Mouse (Mus musculus) midbrain, embryonic 16.5 days (tissue): ENCODE results near the gene Sirt2. TPM values are rescaled to one million over a fixed set of nuclear protein-coding genes. Genes with fewer than 3 reads are reported as not detected.

Source experiments
- ATAC-seq: fragments of 200-750 bp; cut with Nextera tagmentation; 2 replicates; pipeline ENCODE4 v1.8.0; 2017; ENCODE audit warnings: moderate TSS enrichment
- H3K27ac ChIP-seq: fragments of 300-500 bp; sonication (generic); 2 replicates; pipeline ENCODE4 v1.5.1; 2014; ENCODE audit warnings: mild to moderate bottlenecking, low read length, mixed read lengths
- H3K27me3 ChIP-seq: fragments of 300-500 bp; sonication (generic); 2 replicates; pipeline ENCODE4 v1.6.1; 2014; ENCODE audit warnings: low read depth, low read length, mixed read lengths; ENCODE audit not compliant: control insufficient read depth, insufficient read depth
- H3K36me3 ChIP-seq: fragments of 300-500 bp; sonication (generic); 2 replicates; pipeline ENCODE4 v1.6.1; 2014; ENCODE audit warnings: mild to moderate bottlenecking, low read length, moderate library complexity, mixed read lengths; ENCODE audit not compliant: control insufficient read depth, insufficient read depth
- H3K4me1 ChIP-seq: fragments of 300-500 bp; sonication (generic); 2 replicates; pipeline ENCODE4 v1.6.1; 2014; ENCODE audit warnings: mild to moderate bottlenecking, low read length, mixed read lengths; ENCODE audit not compliant: control insufficient read depth, insufficient read depth
- H3K4me2 ChIP-seq: fragments of 300-500 bp; sonication (generic); 2 replicates; pipeline ENCODE4 v1.6.1; 2014; ENCODE audit warnings: mild to moderate bottlenecking, low read length, mixed read lengths
- H3K4me3 ChIP-seq: fragments of 300-500 bp; sonication (generic); 2 replicates; pipeline ENCODE4 v1.5.1; 2014; ENCODE audit warnings: low read depth, mild to moderate bottlenecking, low read length, moderate library complexity, mixed read lengths
- H3K9ac ChIP-seq: fragments of 300-500 bp; sonication (generic); 2 replicates; pipeline ENCODE4 v1.6.1; 2014; ENCODE audit warnings: low read depth, low read length, mixed read lengths
- H3K9me3 ChIP-seq: fragments of 300-500 bp; sonication (generic); replicated peaks from 2 replicates; pipeline ENCODE4 v1.6.1; 2014; ENCODE audit warnings: mild to moderate bottlenecking, low read length, mixed read lengths; ENCODE audit not compliant: control insufficient read depth, poor library complexity, severe bottlenecking
- WGBS: fragments of 180-500 bp; shearing (Covaris S2); extraction: QIAGEN DNeasy Blood & Tissue Kit; methylation state at CpG from one replicate; pipeline ENCODE4 v1.1.7; 2014; 5-methylcytosine and 5-hydroxymethylcytosine counted together
- polyA plus RNA-seq: library from polyadenylated mRNA; unstranded; fragments of >200 nt; fragmentation: Nextera tagmentation; extraction: Ambion mirVana; gene quantifications from 2 replicates; pipeline ENCODE4 v1.2.1, GENCODE M21; 2015

Sirt2 gene
- polyA plus RNA-seq = 117 and 121 TPM in 2 replicates

DNA sequence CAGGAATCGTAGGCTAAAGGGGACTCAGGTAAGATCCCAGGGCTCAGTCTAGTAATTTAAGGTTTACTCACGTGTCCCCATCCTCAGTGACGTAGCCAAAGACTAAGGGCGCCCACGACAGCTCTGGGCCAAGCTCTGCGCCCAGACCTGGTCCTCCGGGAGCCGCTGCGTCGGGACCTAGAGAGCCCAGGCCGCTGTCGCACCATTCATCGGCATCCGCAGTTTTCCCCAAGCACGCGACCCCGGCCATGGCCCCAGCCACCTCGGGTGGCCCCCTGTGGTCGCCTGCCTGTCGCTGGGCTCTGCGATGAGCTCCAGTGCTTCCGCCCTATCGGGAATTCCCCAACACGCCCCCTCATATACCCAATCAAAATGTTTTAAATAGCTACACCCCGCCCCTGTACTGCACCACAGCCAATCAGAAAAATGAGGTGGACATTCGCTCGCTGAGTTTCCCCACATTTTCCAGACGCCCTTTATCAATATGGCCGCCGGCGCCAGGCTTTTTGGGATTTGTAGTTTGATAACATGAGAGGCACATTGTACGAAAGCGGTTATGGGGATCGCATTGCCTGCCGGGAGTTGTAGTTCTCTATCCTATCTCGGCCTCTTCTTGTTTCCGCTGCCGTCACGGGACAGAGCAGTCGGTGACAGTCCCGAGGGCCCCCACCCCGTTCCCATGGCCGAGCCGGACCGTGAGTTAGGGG lies at the start of gene Sirt2:
TSS of gene Sirt2 (plus strand) at position 563 of the 707 bp plus-strand sequence.
- Histone ChIP-seq H3K9me3 (no peaks in the 10 kb centered on the region), H3K4me1 (peaks cover 25% of the 10 kb centered on the region), H3K9ac (peak within 1 kb of the TSS; percentile 74), H3K27ac (no peak within 1 kb of the TSS), H3K27me3 (no peaks in the 10 kb centered on the region), H3K36me3 (peaks cover 4% of the 10 kb centered on the region; the same call in 1 of the 2 replicates), H3K4me3 (peak within 1 kb of the TSS; percentile 69), H3K4me2 (peak within 1 kb of the TSS; percentile 65)
- WGBS = under 1% methylated on average over 45 of the region's 45 CpGs
- ATAC-seq = peak; percentile 98

DNA sequence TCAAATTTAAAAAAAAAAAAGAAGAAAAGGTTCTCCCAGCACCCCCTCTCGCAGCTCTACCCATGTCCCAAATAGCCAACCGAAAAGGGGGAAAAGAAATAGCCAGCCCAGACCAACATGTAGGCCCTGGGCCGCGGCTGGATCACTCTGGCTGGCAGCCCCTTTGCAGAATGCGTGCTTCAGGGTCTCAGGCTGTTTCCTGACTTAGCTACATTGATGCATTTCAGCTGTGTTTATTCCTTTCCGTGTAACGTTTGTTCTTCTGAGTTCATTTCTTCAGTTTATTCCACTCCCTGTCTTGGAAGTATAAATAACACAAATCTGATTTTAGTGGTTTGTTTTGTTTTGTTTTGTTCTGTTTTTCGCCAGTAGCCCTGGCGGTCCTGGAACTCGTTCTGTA lies 48.8 kb upstream of the Sirt2 start:
- H3K4me2 ChIP-seq = no peak overlapping the region
- no peaks in the 10 kb centered on the region for H3K27me3 ChIP-seq
- H3K27ac ChIP-seq = no peak overlapping the region
- H3K9me3 ChIP-seq = no peaks in the 10 kb centered on the region
- no peak overlapping the region for H3K9ac ChIP-seq
- no peaks in the 10 kb centered on the region for H3K36me3 ChIP-seq
- 86% methylated on average over 10 of the region's 10 CpGs for WGBS
- no peak overlapping the region for H3K4me3 ChIP-seq
- no peak for ATAC-seq
- H3K4me1 ChIP-seq = peaks cover 2% of the 10 kb centered on the region; the same call in 1 of the 2 replicates

DNA sequence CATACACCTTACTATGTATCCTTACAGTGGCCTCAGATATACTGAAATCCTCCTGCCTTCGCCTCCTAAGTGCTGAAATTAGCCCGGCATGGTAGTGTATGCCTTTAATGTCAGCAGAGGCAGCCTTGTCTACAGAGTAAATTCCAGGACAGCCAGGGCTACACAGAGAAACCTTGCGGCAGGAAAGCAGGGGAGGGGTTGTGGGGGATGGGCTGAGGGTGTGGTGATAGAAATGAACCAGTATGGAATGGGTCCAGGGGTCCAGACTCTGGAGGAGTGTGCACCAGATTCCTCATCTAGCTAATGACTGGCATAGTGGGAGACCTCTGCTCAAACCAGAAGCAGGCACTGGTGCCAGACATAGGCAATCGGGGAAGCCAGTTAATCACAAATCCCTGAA lies 47.4 kb upstream of the Sirt2 start:
- no peaks in the 10 kb centered on the region for H3K9me3 ChIP-seq
- 72% methylated on average over 4 of the region's 4 CpGs for WGBS

DNA sequence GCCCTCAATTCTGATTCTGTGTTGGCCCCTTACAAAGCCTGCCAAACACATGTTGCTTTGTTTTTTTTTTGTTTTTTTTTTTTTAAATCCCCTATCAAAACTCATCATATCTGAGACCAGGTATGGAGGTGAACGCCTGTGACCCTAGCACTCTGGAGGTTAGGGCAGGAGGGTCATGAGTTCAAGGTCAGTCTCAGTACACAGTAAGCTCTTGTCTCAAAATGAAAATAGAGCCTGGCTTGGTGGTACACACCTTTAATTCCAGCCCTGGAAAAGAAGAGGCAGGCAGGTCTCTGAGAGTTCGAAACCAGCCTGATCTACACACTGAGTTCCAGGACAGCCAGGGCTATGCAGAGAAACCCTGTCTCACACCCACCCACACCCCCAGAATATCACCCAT lies 46.9 kb upstream of the Sirt2 start:
- H3K27ac ChIP-seq = no peak overlapping the region
- no peak overlapping the region for H3K4me3 ChIP-seq
- 88% methylated on average over 2 of the region's 2 CpGs for WGBS
- ATAC-seq = no peak
- H3K9me3 ChIP-seq = no peaks in the 10 kb centered on the region
- H3K27me3 ChIP-seq = no peaks in the 10 kb centered on the region
- no peak overlapping the region for H3K4me2 ChIP-seq
- no peaks in the 10 kb centered on the region for H3K36me3 ChIP-seq
- H3K4me1 ChIP-seq = peaks cover 2% of the 10 kb centered on the region; the same call in 1 of the 2 replicates
- no peak overlapping the region for H3K9ac ChIP-seq

More for the DNA sequence above, 47.4 kb upstream of the Sirt2 start:
- Histone ChIP-seq H3K9ac (no peak overlapping the region), H3K36me3 (no peaks in the 10 kb centered on the region), H3K27me3 (no peaks in the 10 kb centered on the region), H3K4me3 (no peak overlapping the region), H3K4me2 (no peak overlapping the region), H3K4me1 (peaks cover 2% of the 10 kb centered on the region; the same call in 1 of the 2 replicates), H3K27ac (no peak overlapping the region)
- ATAC-seq = no peak

DNA sequence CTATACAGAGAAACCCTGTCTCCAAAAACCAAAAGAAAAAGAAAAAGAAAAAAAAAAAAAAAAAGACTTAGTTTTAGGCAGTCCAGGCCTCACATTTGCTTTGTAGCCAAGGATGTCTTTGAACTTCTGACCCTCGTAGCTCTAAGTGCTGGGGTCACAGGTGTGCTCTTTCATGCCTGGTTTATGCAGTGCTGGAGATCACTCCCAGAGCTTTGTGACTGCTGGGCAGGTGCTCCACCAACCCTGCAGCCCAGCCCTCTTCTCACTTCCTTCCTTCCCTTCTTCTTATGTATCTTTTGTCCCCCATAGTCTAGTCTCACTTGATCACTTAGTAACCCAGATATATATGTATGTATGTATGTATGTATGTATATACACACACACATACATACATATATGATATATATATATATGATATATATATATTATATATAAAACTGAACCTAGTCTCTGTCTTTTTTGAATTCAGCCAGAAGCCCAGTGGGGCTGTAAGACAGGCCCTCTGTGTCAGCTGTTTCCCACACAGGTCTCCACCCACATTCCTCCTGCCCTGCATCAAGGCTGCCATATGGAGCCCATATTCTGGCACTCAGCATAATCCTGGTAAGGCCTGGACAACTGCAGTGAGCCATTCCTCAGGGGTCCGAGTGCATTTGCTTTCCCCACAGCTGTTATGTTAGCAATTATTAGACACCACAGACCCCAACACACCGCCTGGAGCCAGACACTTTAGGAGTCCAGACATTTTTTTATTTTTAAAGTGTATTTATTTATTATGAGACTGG lies 45.6 kb upstream of the Sirt2 start:
- Histone ChIP-seq H3K36me3 (no peaks in the 10 kb centered on the region), H3K4me2 (no peak overlapping the region), H3K27me3 (no peaks in the 10 kb centered on the region), H3K4me1 (peaks cover 2% of the 10 kb centered on the region; the same call in 1 of the 2 replicates), H3K4me3 (no peak overlapping the region), H3K27ac (no peak overlapping the region), H3K9me3 (no peaks in the 10 kb centered on the region), H3K9ac (no peak overlapping the region)
- no peak for ATAC-seq
- 82% methylated on average over 3 of the region's 3 CpGs for WGBS

DNA sequence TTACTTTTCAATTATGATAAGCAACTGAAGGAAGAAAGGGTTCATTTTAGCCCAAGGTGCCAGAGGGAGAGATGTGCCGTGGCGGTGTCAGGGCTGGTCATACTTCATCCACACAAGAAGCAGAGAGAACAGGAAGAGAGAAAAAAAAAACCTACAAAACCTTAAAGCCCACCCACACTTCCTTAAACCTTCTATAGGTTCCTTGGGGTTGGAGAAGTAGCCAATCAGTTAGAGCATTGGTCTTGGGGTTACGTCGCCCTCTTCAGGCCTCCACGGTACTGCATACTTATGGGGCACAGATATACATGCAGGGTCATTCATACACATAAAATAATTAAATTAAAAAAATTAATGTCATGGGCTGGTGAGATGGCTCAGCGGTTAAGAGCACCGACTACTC lies 44.5 kb upstream of the Sirt2 start:
- no peaks in the 10 kb centered on the region for H3K9me3 ChIP-seq
- H3K9ac ChIP-seq = no peak overlapping the region
- H3K4me3 ChIP-seq = no peak overlapping the region
- H3K36me3 ChIP-seq = no peaks in the 10 kb centered on the region
- WGBS = 97% methylated on average over 7 of the region's 7 CpGs
- H3K4me1 ChIP-seq = peaks cover 3% of the 10 kb centered on the region; the same call in 1 of the 2 replicates
- ATAC-seq = no peak
- H3K4me2 ChIP-seq = no peak overlapping the region
- H3K27me3 ChIP-seq = no peaks in the 10 kb centered on the region
- H3K27ac ChIP-seq = no peak overlapping the region

DNA sequence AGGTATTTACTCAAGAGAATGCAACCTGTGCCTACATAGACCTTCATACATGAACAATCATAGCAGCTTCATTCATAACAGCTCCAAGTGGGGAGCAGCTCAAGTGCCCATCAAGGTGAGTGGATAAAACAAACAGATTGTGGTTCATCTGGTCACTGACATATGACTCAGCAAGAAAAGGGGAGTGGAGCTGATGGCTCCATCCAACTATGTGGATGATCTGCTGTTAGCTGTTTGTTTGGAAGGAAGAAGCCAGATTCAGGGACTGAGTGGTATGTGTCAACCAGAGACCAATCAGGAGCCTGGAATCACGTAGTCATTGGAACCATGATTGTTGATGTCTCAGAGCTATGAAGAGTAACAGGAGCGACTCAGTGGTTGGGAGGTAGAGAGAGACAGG lies 41.9 kb upstream of the Sirt2 start:
- 94% methylated on average over 2 of the region's 2 CpGs for WGBS
- ATAC-seq = no peak
- Histone ChIP-seq H3K27ac (no peak overlapping the region), H3K9me3 (no peaks in the 10 kb centered on the region), H3K36me3 (no peaks in the 10 kb centered on the region), H3K4me1 (peaks cover 3% of the 10 kb centered on the region; the same call in 1 of the 2 replicates), H3K4me2 (no peak overlapping the region), H3K9ac (no peak overlapping the region), H3K27me3 (no peaks in the 10 kb centered on the region), H3K4me3 (no peak overlapping the region)

DNA sequence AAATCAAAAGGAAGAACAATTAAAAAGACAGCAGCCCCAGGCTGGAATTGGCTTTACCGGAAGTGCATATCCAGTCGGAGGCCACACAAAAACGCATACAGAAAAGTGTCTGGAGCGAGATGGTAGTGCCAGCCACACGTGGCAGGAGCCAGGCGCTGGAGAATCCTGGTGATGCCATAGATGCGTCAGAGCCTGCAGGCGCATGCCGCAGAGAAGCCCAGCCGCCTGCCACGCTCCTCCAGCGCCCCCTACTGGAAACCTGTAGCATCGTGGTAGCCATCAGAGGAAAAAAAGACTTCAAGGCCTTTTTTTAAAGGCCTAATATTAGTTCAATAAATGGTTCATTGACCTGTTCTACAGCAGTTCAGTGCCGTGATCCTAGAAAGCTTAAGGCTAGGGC lies 39.9 kb upstream of the Sirt2 start:
- Histone ChIP-seq H3K4me2 (peak overlapping the region; percentile 29), H3K4me3 (no peak overlapping the region), H3K36me3 (no peaks in the 10 kb centered on the region), H3K9me3 (no peaks in the 10 kb centered on the region), H3K27me3 (no peaks in the 10 kb centered on the region), H3K27ac (no peak overlapping the region), H3K4me1 (peaks cover 3% of the 10 kb centered on the region; the same call in 1 of the 2 replicates), H3K9ac (0 out of 2 replicates have a peak overlapping the region, but pooled peaks have one; percentile 31)
- no peak for ATAC-seq
- WGBS = 6% methylated on average over 14 of the region's 14 CpGs
